Mouse (Mus musculus) CD4-positive, CD25-positive, alpha-beta regulatory T cell, adult 9 weeks (primary cell): ENCODE measurements around the gene Dpagt1. TPM values are rescaled to one million over a fixed set of nuclear protein-coding genes. Genes with fewer than 3 reads are reported as not detected.

Source experiments
- polyA plus RNA-seq: library from polyadenylated mRNA; unstranded; fragments of 100-300 nt; shearing (Covaris generic); gene quantifications from one replicate; pipeline ENCODE4 v1.2.1, GENCODE M21; 2017

Dpagt1 gene
- 26.7 TPM for polyA plus RNA-seq

DNA sequence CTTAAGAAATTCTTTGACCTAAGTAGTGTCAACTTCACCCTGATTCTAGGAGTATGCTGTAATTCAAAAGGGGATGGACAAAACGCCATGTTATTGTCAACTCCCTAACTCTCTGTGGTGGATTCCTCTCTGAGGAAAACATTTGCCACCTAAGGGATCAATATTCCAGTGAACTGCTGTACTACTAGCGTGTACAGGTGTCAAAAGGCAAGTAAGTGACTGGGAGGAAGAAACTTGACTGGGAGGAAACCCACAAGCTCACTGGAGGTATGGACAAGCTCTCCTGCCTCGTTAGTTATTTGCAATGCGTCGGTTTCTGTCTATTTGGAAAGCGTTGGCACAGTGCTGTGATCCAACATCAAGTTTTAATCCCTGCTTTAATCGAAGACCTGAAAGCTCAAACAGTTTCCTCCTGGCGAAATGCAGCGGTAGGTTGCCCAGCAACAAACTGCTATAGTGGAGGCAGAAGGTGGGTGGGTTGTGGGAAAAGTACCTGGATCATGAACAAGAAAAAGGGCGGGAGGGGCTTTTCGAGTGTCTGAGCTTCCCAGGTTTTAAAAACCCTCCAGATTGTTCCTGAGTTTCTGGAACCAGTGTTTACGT lies at the start of gene Dpagt1:
Dpagt1 (plus strand) TSS at position 252 of the 603 bp plus-strand sequence.

DNA sequence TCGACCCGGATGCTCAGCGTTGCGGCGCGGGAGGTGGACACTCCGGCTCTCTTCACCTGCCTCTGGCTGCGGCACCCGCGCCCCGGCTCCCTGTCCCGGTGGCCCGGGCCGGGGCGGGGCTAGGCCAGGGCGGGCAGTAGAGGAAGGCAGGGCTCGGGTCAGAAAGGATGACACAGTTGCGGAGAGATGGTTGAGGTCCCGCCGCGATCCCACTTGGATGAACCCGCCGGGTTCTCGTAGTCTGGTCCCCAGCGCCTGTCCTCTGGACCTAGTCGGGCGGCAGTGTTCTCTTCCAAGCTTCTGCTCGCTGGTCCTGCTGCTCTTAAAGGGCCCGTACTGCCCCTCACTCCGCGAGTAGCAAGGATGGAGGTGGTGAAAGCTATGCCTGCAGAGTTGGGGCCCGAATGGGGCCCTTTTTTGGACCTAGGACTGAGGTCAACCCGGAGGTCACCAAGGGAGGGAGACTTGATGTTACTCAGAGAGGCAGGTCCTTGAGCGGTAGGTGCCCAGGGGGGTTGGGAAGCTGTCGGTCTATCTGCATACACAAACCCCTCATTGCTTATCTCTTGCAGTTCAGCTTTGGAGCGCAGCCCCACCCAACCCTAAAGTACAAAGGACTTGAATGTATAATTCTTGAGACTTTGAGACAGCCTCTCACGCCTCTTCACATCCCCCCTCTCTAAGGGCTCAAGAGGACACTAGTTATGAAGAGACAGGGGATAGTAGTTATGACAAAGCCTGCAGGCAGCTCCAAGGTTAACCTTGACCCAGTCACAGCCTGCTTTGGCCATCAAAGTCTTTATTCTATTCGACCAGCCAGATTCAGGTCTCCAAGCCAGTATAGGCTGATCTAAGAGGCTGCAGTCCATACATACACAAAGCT lies 37.5 kb upstream of the Dpagt1 start, which contains the start of gene Abcg4:
Abcg4 (minus strand) TSS at position 540 of the 883 bp plus-strand sequence.

DNA sequence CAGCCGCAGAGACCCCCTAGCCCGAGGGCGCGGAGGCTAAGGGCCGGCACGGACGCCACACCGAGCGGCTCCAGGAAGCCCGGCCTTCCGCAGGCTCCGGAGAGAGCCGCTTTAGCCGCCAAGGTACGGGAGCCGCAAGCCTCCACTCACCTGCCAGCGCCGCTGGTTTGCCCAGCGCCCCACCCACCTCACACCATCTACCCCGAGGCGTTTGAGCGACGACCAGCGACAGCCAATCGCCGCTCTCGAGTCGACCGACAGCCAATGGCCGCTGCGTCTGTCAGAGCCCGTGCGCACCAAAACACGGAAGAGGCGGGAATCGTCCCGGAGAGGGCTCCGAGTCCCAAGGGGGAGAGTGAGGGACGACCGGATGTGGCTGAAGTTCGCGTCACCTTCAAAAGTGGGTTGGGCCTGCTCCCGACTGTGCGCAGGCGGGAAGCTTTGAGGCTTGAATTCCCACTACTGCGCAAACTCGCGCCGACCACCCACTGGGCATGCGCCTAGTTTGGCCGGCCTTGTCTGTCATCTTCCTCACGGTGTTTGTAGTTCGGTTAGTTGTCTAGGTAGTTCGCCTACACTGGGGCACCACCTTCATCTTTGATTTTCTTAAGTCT lies 20.2 kb upstream of the Dpagt1 start, which contains the start of gene Hinfp:
Hinfp (minus strand) TSS at position 206 of the 614 bp plus-strand sequence.

DNA sequence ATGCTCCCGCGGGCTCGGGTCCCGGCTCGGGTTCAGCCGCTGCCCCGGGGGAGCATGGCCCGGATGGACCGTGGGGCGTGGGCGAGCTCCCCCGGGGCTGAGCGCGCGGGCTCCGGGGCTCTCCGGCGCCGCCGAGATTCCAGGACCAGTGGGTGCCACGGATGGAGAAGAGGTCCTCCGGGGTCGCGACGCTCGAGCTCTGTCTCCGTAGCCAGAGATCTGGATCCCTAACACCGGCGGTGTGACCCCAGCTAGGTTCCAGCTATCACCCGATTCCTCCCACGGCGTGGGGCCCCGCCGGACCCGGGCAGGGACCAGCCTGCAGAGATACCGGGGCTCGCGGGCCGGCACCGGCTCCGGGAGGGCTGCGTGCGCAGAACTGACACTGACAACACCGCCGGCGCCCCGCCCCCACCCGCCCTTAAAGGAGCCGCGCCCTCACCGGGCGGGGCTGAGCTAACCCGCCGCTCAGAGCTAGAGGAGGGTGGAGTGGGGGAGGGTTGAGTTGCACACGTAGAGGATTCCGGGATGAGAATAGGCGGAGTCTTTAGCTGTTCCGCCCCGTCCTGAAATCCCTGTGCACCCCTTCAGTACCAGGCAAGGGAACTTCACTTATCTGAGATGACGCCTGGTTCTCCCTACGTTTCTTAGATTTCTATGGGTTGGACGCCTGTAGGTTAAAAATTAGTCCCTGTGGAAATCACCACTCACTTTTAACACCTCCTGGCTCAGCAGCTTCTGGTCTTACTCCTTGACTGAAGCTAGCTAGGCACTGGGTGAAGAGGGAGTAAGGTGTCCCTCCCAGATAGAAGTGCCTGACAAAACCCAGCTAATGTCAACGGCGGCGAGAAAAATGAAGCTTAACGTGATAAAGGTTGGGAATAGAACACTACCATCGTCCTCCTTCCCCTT lies 5.7 kb upstream of the Dpagt1 start, which contains the start of gene C2cd2l:
C2cd2l (minus strand) TSS at position 399 of the 912 bp plus-strand sequence.

DNA sequence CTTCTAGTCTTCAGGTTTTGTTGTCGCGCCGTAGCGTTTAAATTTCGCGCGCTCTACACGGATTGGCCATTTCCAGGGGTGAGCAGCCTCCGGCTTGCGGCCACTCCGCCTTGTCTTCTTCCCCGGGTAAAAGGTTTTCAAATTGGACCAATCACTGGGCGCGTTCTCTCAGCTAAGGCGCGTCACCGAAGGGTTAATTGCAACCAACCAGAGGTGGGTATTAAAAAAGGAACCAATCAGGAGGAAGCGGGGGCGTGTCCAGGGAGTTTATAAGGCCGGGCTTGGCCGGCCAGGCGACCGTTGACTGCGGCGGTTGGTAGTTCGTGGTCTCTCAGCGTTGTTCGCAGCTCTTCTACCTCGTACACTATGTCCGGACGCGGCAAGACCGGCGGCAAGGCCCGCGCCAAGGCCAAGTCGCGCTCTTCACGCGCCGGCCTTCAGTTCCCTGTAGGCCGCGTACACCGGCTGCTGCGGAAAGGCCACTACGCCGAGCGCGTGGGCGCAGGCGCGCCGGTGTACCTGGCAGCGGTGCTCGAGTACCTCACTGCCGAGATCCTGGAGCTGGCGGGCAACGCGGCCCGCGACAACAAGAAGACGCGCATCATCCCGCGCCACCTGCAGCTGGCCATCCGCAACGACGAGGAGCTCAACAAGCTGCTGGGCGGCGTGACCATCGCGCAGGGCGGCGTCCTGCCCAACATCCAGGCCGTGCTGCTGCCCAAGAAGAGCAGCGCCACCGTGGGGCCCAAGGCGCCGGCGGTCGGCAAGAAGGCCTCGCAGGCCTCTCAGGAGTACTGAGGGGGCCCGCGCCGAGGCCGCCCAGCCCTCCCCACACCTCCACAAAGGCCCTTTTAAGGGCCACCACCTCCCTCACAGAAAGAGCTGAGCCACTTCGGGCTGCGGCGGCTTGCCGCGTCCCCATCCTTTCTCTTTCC lies 8.8 kb downstream of the Dpagt1 start, which contains the start of gene H2afx:
H2afx (plus strand) TSS at position 299 of the 935 bp plus-strand sequence.

DNA sequence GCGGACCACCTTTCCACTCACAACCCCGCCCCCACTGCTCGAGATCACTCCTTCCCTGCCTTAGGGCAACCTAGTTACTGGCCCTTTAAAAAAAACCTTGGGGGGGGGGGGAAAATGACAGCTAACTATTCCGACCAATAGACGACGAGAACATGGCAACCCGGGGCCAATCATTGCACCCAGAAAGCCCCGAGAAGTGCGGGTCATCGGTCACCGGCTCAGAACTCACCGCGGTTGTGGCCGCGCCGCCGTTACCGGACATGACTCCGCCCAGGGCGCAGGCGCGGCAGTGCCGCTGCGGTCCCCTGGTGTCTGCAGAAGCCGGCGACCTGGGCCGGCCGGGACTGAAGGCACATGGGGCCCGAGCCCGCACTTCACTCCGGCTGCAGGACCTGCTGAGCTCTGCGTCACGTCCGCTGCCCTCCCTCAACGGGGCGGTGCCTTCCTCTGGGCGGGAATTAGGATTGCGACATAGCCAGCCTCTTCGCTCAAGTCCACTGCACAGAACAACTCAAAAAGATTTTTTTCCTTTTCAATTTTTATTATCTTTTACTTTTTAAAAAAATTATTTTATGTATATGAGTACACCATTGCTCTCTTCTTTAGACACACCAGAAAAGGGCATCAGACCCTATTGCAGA lies 18.1 kb downstream of the Dpagt1 start, which contains the start of gene Hmbs:
Hmbs (minus strand) TSS at position 448 of the 641 bp plus-strand sequence.

DNA sequence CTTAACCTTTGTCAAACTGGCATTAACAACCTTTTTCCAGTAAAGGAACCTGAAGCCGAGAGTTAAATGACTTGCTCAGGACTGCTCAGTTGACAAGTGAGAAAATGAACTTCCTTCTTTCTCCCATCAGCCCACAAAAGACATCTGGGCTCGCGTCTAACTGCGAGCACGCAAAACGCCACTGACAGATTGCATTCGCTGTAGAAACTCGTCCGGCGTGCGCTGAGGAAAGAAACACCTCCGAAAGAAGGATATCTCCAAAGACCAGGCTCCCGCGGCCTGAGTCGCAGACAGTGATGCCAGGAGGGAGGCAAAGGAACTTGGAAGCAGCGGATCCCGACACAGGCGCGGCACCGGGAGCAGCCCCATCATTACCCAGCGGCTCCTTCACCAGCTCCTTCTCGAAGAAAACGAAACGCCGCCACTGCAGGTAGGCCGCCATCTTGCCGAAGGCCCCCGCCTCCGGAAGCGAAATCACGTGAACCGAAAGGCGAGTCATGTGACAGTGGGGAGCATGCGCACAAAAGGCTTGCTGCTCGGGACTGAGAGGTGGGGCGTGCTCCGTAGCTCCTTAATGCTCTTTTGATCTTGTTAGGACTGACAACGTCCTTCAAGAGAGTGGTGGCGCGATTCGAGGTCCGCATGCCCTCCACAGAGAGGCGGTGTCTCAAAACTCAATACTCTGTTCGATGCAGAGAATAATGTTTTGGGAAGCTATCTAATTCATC lies 35.5 kb downstream of the Dpagt1 start, which contains the start of gene Vps11:
Vps11 (minus strand) TSS at position 481 of the 728 bp plus-strand sequence.

DNA sequence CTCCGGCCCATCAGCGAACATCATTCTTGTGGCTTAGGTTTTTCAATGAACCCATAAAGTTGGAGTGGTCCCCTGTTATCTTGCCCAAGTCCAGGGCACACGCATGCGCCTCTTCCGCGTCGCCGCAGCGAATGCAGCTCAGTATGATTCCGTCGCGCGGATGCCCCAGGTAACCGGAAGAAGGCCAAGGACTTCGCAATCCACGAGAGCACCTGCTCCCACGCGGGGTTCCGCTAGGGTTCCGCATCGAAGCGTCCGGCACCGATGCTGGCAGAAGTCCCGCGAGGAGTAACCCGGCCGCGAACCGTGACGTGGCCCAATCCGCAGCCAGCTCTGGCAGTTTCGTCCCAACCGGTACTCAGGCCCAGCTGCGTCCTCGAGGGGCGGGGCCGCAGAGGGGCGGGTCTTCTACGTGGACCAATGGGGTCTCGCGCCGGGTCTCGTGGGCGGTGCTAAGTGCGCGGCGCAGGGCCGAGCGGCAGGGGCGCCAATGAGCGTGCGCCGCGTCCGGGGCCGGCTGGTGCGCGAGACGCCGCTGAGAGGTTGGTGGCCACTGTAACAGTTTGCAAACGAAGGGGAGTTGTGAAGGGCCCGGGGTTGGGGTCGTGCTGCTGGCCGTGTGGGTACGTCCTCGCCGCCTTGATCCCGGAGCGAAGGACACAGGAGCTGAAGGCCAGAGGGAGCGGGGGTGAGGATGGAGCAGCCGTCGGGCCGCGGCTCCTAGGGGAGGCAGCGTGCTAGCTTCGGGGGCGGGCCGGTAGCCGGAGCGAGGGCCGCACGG lies 53.4 kb downstream of the Dpagt1 start, which contains the start of gene Hyou1:
Hyou1 (plus strand) TSS at position 437 of the 781 bp plus-strand sequence.

Other genes with a start within 250 kb of the Dpagt1 start
- not detected for gene Mfrp, start 224.3 kb upstream of the Dpagt1 start, polyA plus RNA-seq
- not detected for gene C1qtnf5, start 218.8 kb upstream of the Dpagt1 start, polyA plus RNA-seq
- gene Gm49380, start 212.5 kb upstream of the Dpagt1 start, polyA plus RNA-seq, result not detected
- gene Rnf26, start 212.5 kb upstream of the Dpagt1 start, polyA plus RNA-seq, result 7.7 TPM
- not detected for gene Mcam, start 191.6 kb upstream of the Dpagt1 start, polyA plus RNA-seq
- 18.2 TPM for gene Cbl, start 92.0 kb upstream of the Dpagt1 start, polyA plus RNA-seq
- gene Ccdc153, start 85.3 kb upstream of the Dpagt1 start, polyA plus RNA-seq, result not detected
- not detected for gene Pdzd3, start 74.5 kb upstream of the Dpagt1 start, polyA plus RNA-seq
- gene Nlrx1, start 57.4 kb upstream of the Dpagt1 start, polyA plus RNA-seq, result 8.5 TPM
- not detected for gene Abcg4, start 37.4 kb upstream of the Dpagt1 start, polyA plus RNA-seq
- 40.4 TPM for gene Hinfp, start 20.3 kb upstream of the Dpagt1 start, polyA plus RNA-seq
- gene C2cd2l, start 5.7 kb upstream of the Dpagt1 start, polyA plus RNA-seq, result 5.9 TPM
- 13.2 TPM for gene H2afx, start 8.7 kb downstream of the Dpagt1 start, polyA plus RNA-seq
- 24.1 TPM for gene Hmbs, start 18.2 kb downstream of the Dpagt1 start, polyA plus RNA-seq
- 82.6 TPM for gene Vps11, start 35.7 kb downstream of the Dpagt1 start, polyA plus RNA-seq
- gene Hyou1, start 53.5 kb downstream of the Dpagt1 start, polyA plus RNA-seq, result 26.6 TPM
- gene Slc37a4, start 70.8 kb downstream of the Dpagt1 start, polyA plus RNA-seq, result 29.0 TPM
- gene Rps25, start 81.1 kb downstream of the Dpagt1 start, polyA plus RNA-seq, result 2,154 TPM
- gene Trappc4, start 81.6 kb downstream of the Dpagt1 start, polyA plus RNA-seq, result 157 TPM
- gene Ccdc84, start 92.5 kb downstream of the Dpagt1 start, polyA plus RNA-seq, result 65.9 TPM
- 0.14 TPM for gene Foxr1, start 115.1 kb downstream of the Dpagt1 start, polyA plus RNA-seq
- gene Upk2, start 129.0 kb downstream of the Dpagt1 start, polyA plus RNA-seq, result not detected
- gene Bcl9l, start 156.8 kb downstream of the Dpagt1 start, polyA plus RNA-seq, result 8.3 TPM
- gene Cxcr5, start 235.9 kb downstream of the Dpagt1 start, polyA plus RNA-seq, result 93.5 TPM